8 mouse cellular contexts compared by ENCODE assay signal in the genomic region with DNA sequence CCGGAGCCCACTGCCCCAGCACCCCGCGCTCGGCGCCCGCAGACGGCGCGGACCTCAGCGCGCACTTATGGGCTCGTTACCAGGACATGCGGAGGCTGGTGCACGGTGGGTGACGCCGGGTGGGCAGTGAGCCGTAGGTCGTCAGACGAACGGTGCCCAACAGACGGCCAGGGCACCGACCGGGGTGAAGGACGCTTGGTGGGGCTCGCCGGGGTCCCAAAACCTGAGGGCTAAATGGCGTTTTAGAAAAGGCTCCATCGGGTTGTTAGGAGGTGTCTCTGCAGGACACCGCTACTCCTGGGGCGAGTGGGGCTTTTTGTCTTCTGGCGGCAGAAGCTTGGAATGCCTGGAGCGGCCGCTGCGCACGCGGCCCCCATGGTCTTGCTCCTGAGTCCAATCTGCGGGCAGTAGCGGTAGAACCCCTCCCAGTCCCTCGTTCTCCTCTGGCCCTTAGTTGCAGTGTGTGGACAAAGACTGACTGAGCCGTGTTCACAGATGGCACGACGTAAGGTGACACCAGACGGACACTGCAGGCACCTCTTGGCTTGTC. TPM values are rescaled to one million over a fixed set of nuclear protein-coding genes. Genes with fewer than 3 reads are reported as not detected.
DNase-seq lines count a peak whose midpoint lies in the region; ATAC-seq and TF ChIP-seq lines count a peak whose summit lies in the region.

No protein-coding gene starts in this region.

- H3K4me2 ChIP-seq in heart, embryonic 13.5 days: peak overlapping the region; percentile 85
- peak overlapping the region; percentile 86 for H3K4me2 ChIP-seq in limb, embryonic 14.5 days (replicated peaks; ENCODE audit: low read depth, low read length, severe bottlenecking)
- peak overlapping the region; percentile 62 for H3K4me2 ChIP-seq in neural tube, embryonic 14.5 days (ENCODE audit: low read depth, low read length)

- no peak for ATAC-seq in heart, embryonic 13.5 days (ENCODE audit: extremely low read depth, insufficient number of reproducible peaks, low FRiP score, low TSS enrichment)
- 0 out of 2 replicates have a peak, but pooled peaks have one; percentile 1 for ATAC-seq in limb, embryonic 14.5 days (ENCODE audit: low FRiP score, low read depth)
- ATAC-seq in neural tube, embryonic 14.5 days (ENCODE audit: low read depth): peak; percentile 5; the same call in 1 of the 2 replicates
- no peak for ATAC-seq in monocyte, adult 5-6 weeks (replicated peaks; ENCODE audit: insufficient number of reproducible peaks, low FRiP score, low TSS enrichment, poor library complexity, severe bottlenecking)

- H3K27ac ChIP-seq in heart, embryonic 10.5 days: peak overlapping the region; percentile 97
- peak overlapping the region; percentile 80 for H3K27ac ChIP-seq in heart, embryonic 13.5 days (replicated peaks)
- peak overlapping the region; percentile 67; the same call in 1 of the 2 replicates for H3K27ac ChIP-seq in limb, embryonic 14.5 days (replicated peaks; ENCODE audit: low read depth, low read length)
- H3K27ac ChIP-seq in neural tube, embryonic 14.5 days (ENCODE audit: low read depth, low read length): peak overlapping the region; percentile 87

- no peak for TF ChIP-seq POLR2A in limb, embryonic 14.5 days (IDR thresholded peaks at IDR 0.05; ENCODE audit: borderline replicate concordance, extremely low read depth, insufficient read depth, insufficient read length)

- no peaks in the 10 kb centered on the region for H3K27me3 ChIP-seq in heart, embryonic 10.5 days (ENCODE audit: insufficient read depth, poor library complexity, severe bottlenecking)
- no peaks in the 10 kb centered on the region for H3K27me3 ChIP-seq in heart, embryonic 13.5 days (replicated peaks)
- H3K27me3 ChIP-seq in limb, embryonic 14.5 days (ENCODE audit: control insufficient read depth, insufficient read depth, low read length): no peaks in the 10 kb centered on the region
- H3K27me3 ChIP-seq in neural tube, embryonic 14.5 days (ENCODE audit: control insufficient read depth, insufficient read depth, low read length): no peaks in the 10 kb centered on the region

- H3K9me3 ChIP-seq in heart, embryonic 10.5 days: no peaks in the 10 kb centered on the region
- no peaks in the 10 kb centered on the region for H3K9me3 ChIP-seq in heart, embryonic 13.5 days
- no peaks in the 10 kb centered on the region for H3K9me3 ChIP-seq in limb, embryonic 14.5 days (ENCODE audit: control insufficient read depth, low read length)
- no peaks in the 10 kb centered on the region for H3K9me3 ChIP-seq in neural tube, embryonic 14.5 days (ENCODE audit: control insufficient read depth, low read length)

- under 1% methylated on average over 43 of the region's 43 CpGs for WGBS in heart, embryonic 10.5 days
- WGBS in heart, embryonic 13.5 days: under 1% methylated on average over 43 of the region's 43 CpGs
- WGBS in limb, embryonic 14.5 days: 0% methylated on average over 32 of the region's 43 CpGs
- under 1% methylated on average over 43 of the region's 43 CpGs for WGBS in neural tube, embryonic 14.5 days

- peaks cover 31% of the 10 kb centered on the region for H3K36me3 ChIP-seq in heart, embryonic 10.5 days
- peaks cover 40% of the 10 kb centered on the region for H3K36me3 ChIP-seq in heart, embryonic 13.5 days
- H3K36me3 ChIP-seq in limb, embryonic 14.5 days (ENCODE audit: control insufficient read depth, insufficient read depth, low read length): peaks cover 24% of the 10 kb centered on the region
- peaks cover 5% of the 10 kb centered on the region for H3K36me3 ChIP-seq in neural tube, embryonic 14.5 days (ENCODE audit: control insufficient read depth, insufficient read depth, low read length)

- peak; percentile 86 for DNase-seq in heart, embryonic 10.5 days (ENCODE audit: low spot score)
- DNase-seq in heart, adult 9 months (ENCODE audit: low spot score in 2 of 2): no peak
- peak; percentile 52 for DNase-seq in NIH3T3 (ENCODE audit: low read depth)
- peak; percentile 31 for DNase-seq in limb, embryonic 14.5 days (ENCODE audit: low spot score)
- no peak for DNase-seq in layer of hippocampus, adult 9-11 months

- H3K4me1 ChIP-seq in heart, embryonic 10.5 days: peaks cover 43% of the 10 kb centered on the region
- peaks cover 59% of the 10 kb centered on the region for H3K4me1 ChIP-seq in heart, embryonic 13.5 days
- peaks cover 45% of the 10 kb centered on the region for H3K4me1 ChIP-seq in limb, embryonic 14.5 days (ENCODE audit: control insufficient read depth, insufficient read depth, low read length)
- H3K4me1 ChIP-seq in neural tube, embryonic 14.5 days (ENCODE audit: control insufficient read depth, insufficient read depth, low read length): peaks cover 23% of the 10 kb centered on the region

- peak overlapping the region; percentile 97 for H3K9ac ChIP-seq in heart, embryonic 13.5 days
- H3K9ac ChIP-seq in limb, embryonic 14.5 days (ENCODE audit: low read depth, low read length, severe bottlenecking): peak overlapping the region; percentile 83
- H3K9ac ChIP-seq in neural tube, embryonic 14.5 days (replicated peaks; ENCODE audit: low read depth, low read length): peak overlapping the region; percentile 80

- H3K4me3 ChIP-seq in heart, embryonic 10.5 days: peak overlapping the region; percentile 95
- H3K4me3 ChIP-seq in heart, embryonic 13.5 days: peak overlapping the region; percentile 97
- peak overlapping the region; percentile 91 for H3K4me3 ChIP-seq in limb, embryonic 14.5 days (replicated peaks; ENCODE audit: low read length)
- peak overlapping the region; percentile 78 for H3K4me3 ChIP-seq in neural tube, embryonic 14.5 days (ENCODE audit: low read depth, low read length)

RNA-seq across cellular contexts. Expression of gene Nt5dc2, which starts 0.5 kb away (rescaled TPM):
- 422 and 507 TPM in 2 replicates for polyA plus RNA-seq in heart, embryonic 10.5 days (2016; fragmentation: Nextera tagmentation; extraction: Ambion mirVana)
- polyA plus RNA-seq in heart, embryonic 13.5 days (2015; fragmentation: Nextera tagmentation; extraction: Ambion mirVana): 300 and 318 TPM in 2 replicates
- polyA plus RNA-seq in limb, embryonic 14.5 days (2012; rRNA removed): 357 and 464 TPM in 2 replicates
- polyA plus RNA-seq in limb, embryonic 14.5 days (2014; fragmentation: Nextera tagmentation; extraction: Ambion mirVana): 358 and 361 TPM in 2 replicates
- 219 and 241 TPM in 2 replicates for polyA plus RNA-seq in neural tube, embryonic 14.5 days (2014; fragmentation: Nextera tagmentation; extraction: Ambion mirVana)
- 1.7 to 2.7 TPM in 2 of 3 replicates, not detected in the other for total RNA-seq in monocyte, adult 5-6 weeks (2017)

RNA-seq across cellular contexts. Expression of gene Smim4, which starts 2.6 kb away (rescaled TPM):
- polyA plus RNA-seq in heart, embryonic 10.5 days (2016; fragmentation: Nextera tagmentation; extraction: Ambion mirVana): 66.2 and 73.3 TPM in 2 replicates
- polyA plus RNA-seq in heart, embryonic 13.5 days (2015; fragmentation: Nextera tagmentation; extraction: Ambion mirVana): 78.4 and 81.9 TPM in 2 replicates
- polyA plus RNA-seq in limb, embryonic 14.5 days (2012; rRNA removed): 28.2 and 37.4 TPM in 2 replicates
- 62.7 and 68.1 TPM in 2 replicates for polyA plus RNA-seq in limb, embryonic 14.5 days (2014; fragmentation: Nextera tagmentation; extraction: Ambion mirVana)
- polyA plus RNA-seq in neural tube, embryonic 14.5 days (2014; fragmentation: Nextera tagmentation; extraction: Ambion mirVana): 69.3 and 74.1 TPM in 2 replicates
- 28.8 to 62.7 TPM (median 40.4 TPM) in 3 replicates for total RNA-seq in monocyte, adult 5-6 weeks (2017)

RNA-seq across cellular contexts. Expression of gene Stab1, which starts 37.1 kb away (rescaled TPM):
- 28.9 and 30.2 TPM in 2 replicates for polyA plus RNA-seq in heart, embryonic 10.5 days (2016; fragmentation: Nextera tagmentation; extraction: Ambion mirVana)
- 43.2 and 49.5 TPM in 2 replicates for polyA plus RNA-seq in heart, embryonic 13.5 days (2015; fragmentation: Nextera tagmentation; extraction: Ambion mirVana)
- 68.5 and 81.8 TPM in 2 replicates for polyA plus RNA-seq in limb, embryonic 14.5 days (2012; rRNA removed)
- 59.5 and 64.4 TPM in 2 replicates for polyA plus RNA-seq in limb, embryonic 14.5 days (2014; fragmentation: Nextera tagmentation; extraction: Ambion mirVana)
- polyA plus RNA-seq in neural tube, embryonic 14.5 days (2014; fragmentation: Nextera tagmentation; extraction: Ambion mirVana): 7.0 and 28.7 TPM in 2 replicates
- total RNA-seq in monocyte, adult 5-6 weeks (2017): not detected in 3 replicates

Comparison
In these comparisons a context has a peak if more than half of its experiments do, and no peak if none do; other contexts are left out.
1. DNase-seq: peak in heart, embryonic 10.5 days (single experiment), NIH3T3 (single experiment) and limb, embryonic 14.5 days (single experiment); none in heart, adult 9 months (0 of 2) and layer of hippocampus, adult 9-11 months (single experiment).
2. ATAC-seq: peak in limb, embryonic 14.5 days (single experiment) and neural tube, embryonic 14.5 days (single experiment); none in heart, embryonic 13.5 days (single experiment) and monocyte, adult 5-6 weeks (single experiment).
3. Peak in every context shown above with its lines, with median percentiles within 50 percentile points of each other: H3K27ac ChIP-seq, H3K4me3 ChIP-seq, H3K4me2 ChIP-seq and H3K9ac ChIP-seq.